8 mouse cellular contexts compared by ENCODE assay signal in genomic region chr14:45993669-45994068, GRCm38 (mm10).
DNase-seq lines count a peak whose midpoint lies in the region; ATAC-seq lines count a peak whose summit lies in the region.

No protein-coding gene starts in this region.

- H3K4me3 ChIP-seq in forebrain, embryonic 14.5 days (ENCODE audit: low read depth, low read length) = no peak overlapping the region
- no peak overlapping the region for H3K4me3 ChIP-seq in forebrain, embryonic 13.5 days

- H3K27me3 ChIP-seq in forebrain, embryonic 14.5 days (replicated peaks; ENCODE audit: control insufficient read depth, insufficient read depth, low read length) = no peaks in the 10 kb centered on the region
- H3K27me3 ChIP-seq in forebrain, embryonic 13.5 days = no peaks in the 10 kb centered on the region

- DNase-seq in forebrain, embryonic 14.5 days (ENCODE audit: low spot score) = peak; percentile 74
- DNase-seq in Muller cell, postnatal 12 days (ENCODE audit: inconsistent ontology term) = peak; percentile 73
- DNase-seq in cerebellum, postnatal 14 days = peak; percentile 81 to 84
- DNase-seq in gastrocnemius, postnatal 36 days = peak; percentile 51 to 63
- DNase-seq in layer of hippocampus, adult 9-11 months = peak; percentile 44
- peak; percentile 73 for DNase-seq in urinary bladder, postnatal 14 days (ENCODE audit: low spot score)

- WGBS in forebrain, embryonic 14.5 days = 10% methylated on average over 3 of the region's 3 CpGs
- 10% methylated on average over 3 of the region's 3 CpGs for WGBS in forebrain, embryonic 13.5 days

- H3K9me3 ChIP-seq in forebrain, embryonic 14.5 days (replicated peaks; ENCODE audit: control insufficient read depth, low read length) = no peaks in the 10 kb centered on the region
- no peaks in the 10 kb centered on the region for H3K9me3 ChIP-seq in forebrain, embryonic 13.5 days (replicated peaks)

- no peaks in the 10 kb centered on the region for H3K36me3 ChIP-seq in forebrain, embryonic 14.5 days (ENCODE audit: control insufficient read depth, insufficient read depth, low read length)
- no peaks in the 10 kb centered on the region for H3K36me3 ChIP-seq in forebrain, embryonic 13.5 days (ENCODE audit: poor library complexity, severe bottlenecking)

- H3K27ac ChIP-seq in forebrain, embryonic 14.5 days (ENCODE audit: low read depth, low read length) = no peak overlapping the region
- no peak overlapping the region for H3K27ac ChIP-seq in forebrain, embryonic 13.5 days

- no peak overlapping the region for H3K4me2 ChIP-seq in forebrain, embryonic 14.5 days (ENCODE audit: low read length)
- no peak overlapping the region for H3K4me2 ChIP-seq in forebrain, embryonic 13.5 days

- no peaks in the 10 kb centered on the region for H3K4me1 ChIP-seq in forebrain, embryonic 14.5 days (ENCODE audit: control insufficient read depth, insufficient read depth, low read length)
- no peaks in the 10 kb centered on the region for H3K4me1 ChIP-seq in forebrain, embryonic 13.5 days

- no peak for ATAC-seq in forebrain, embryonic 14.5 days
- ATAC-seq in forebrain, embryonic 13.5 days = no peak
- peak; percentile 58; the same call in 1 of the 2 replicates for ATAC-seq in megakaryocyte progenitor cell, adult 5-6 weeks (replicated peaks; ENCODE audit: poor library complexity)

- intact Hi-C loops in gastrocnemius, postnatal 36 days (cut with DNase I) = loop anchor here (2.0 to 5.0 kb wide), 3 partner anchors 571 to 729 kb away; no protein-coding TSS in a partner anchor

- H3K9ac ChIP-seq in forebrain, embryonic 14.5 days (ENCODE audit: low read length) = no peak overlapping the region
- H3K9ac ChIP-seq in forebrain, embryonic 13.5 days = no peak overlapping the region
